Mouse (Mus musculus) embryonic facial prominence, embryonic 15.5 days (tissue): ENCODE results near the gene Dgkb. TPM values are rescaled to one million over a fixed set of nuclear protein-coding genes. Genes with fewer than 3 reads are reported as not detected.

Experiments used
- ATAC-seq: fragments of 200-750 bp; cut with Nextera tagmentation; 2 replicates; pipeline ENCODE4 v1.8.0; 2017; ENCODE audit warnings: low read depth, moderate TSS enrichment; ENCODE audit not compliant: insufficient number of reproducible peaks, low FRiP score, low TSS enrichment
- H3K27ac ChIP-seq: fragments of 300-500 bp; sonication (generic); replicated peaks from 2 replicates; pipeline ENCODE4 v1.5.1; 2015; ENCODE audit warnings: mild to moderate bottlenecking, inconsistent platforms
- H3K27me3 ChIP-seq: fragments of 300-500 bp; sonication (generic); 2 replicates; pipeline ENCODE4 v1.6.1; 2015; ENCODE audit warnings: inconsistent platforms
- H3K36me3 ChIP-seq: fragments of 300-500 bp; sonication (generic); 2 replicates; pipeline ENCODE4 v1.6.1; 2015; ENCODE audit warnings: mild to moderate bottlenecking, inconsistent platforms
- H3K4me1 ChIP-seq: fragments of 300-500 bp; sonication (generic); 2 replicates; pipeline ENCODE4 v1.6.1; 2015; ENCODE audit warnings: inconsistent platforms
- H3K4me2 ChIP-seq: fragments of 300-500 bp; sonication (generic); replicated peaks from 2 replicates; pipeline ENCODE4 v1.6.1; 2015; ENCODE audit warnings: mild to moderate bottlenecking, inconsistent platforms
- H3K4me3 ChIP-seq: fragments of 300-500 bp; sonication (generic); replicated peaks from 2 replicates; pipeline ENCODE4 v1.5.1; 2015; ENCODE audit warnings: mild to moderate bottlenecking, inconsistent platforms
- H3K9ac ChIP-seq: fragments of 300-500 bp; sonication (generic); 2 replicates; pipeline ENCODE4 v1.6.1; 2015; ENCODE audit warnings: inconsistent platforms
- H3K9me3 ChIP-seq: fragments of 300-500 bp; sonication (generic); replicated peaks from 2 replicates; pipeline ENCODE4 v1.6.1; 2016; ENCODE audit warnings: inconsistent platforms
- WGBS: fragments of 180-500 bp; shearing (Covaris S2); methylation state at CpG from one replicate; pipeline ENCODE4 v1.1.7; 2015; 5-methylcytosine and 5-hydroxymethylcytosine counted together
- polyA plus RNA-seq: library from polyadenylated mRNA; unstranded; fragments of >200 nt; fragmentation: Nextera tagmentation; extraction: Ambion mirVana; gene quantifications from 2 replicates; pipeline ENCODE4 v1.2.1, GENCODE M21; 2015

Dgkb gene
- polyA plus RNA-seq, 1 experiment from 2014 or later = 1.3 TPM

DNA sequence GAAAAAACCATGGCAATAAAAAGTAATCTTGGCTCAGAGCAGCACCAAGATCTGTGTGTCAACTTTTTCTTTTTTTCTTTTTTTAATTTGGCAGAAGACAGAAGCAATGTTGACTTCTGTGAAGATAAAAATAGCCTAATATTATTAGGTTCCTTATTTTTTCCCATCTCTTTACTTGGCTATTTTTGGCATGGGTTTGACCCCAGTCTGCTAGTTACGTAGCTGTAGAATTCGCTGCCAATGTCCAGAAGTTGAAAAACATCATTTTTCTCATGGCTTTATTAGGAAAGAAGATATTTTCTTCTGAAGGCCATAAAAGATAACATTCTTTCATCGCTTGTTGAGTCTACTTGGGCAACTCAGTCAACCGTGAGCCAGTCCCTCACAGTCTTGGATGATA lies 200.1 kb downstream of the Dgkb start:
- ATAC-seq = no peak
- H3K9me3 ChIP-seq = no peaks in the 10 kb centered on the region
- H3K27me3 ChIP-seq = no peaks in the 10 kb centered on the region
- H3K4me3 ChIP-seq = no peak overlapping the region
- WGBS = 87% methylated on average over 4 of the region's 4 CpGs
- no peaks in the 10 kb centered on the region for H3K36me3 ChIP-seq
- no peak overlapping the region for H3K27ac ChIP-seq
- no peak overlapping the region for H3K9ac ChIP-seq
- no peaks in the 10 kb centered on the region for H3K4me1 ChIP-seq
- H3K4me2 ChIP-seq = no peak overlapping the region

DNA sequence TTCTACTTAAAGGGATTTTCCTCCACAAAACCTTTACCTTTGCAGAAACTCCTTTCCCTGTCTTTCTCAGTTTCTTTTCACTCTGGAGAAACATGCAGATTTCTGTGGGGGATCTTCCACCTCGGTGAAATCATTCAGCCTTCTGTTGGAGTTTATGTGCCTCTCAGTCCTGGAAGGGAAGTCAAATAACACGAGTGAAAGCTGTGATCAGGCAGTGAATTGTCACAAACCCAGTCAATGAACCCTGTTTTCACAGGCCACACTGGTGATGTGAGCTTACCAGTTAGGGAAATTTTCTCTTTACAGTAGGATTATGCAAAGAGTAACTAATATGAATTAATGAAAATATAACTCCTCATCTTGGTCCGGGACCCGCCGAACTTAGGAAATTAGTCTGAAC lies 229.7 kb downstream of the Dgkb start:
- no peak overlapping the region for H3K9ac ChIP-seq
- H3K27ac ChIP-seq = no peak overlapping the region
- no peak overlapping the region for H3K4me3 ChIP-seq
- ATAC-seq = no peak
- no peaks in the 10 kb centered on the region for H3K4me1 ChIP-seq
- H3K36me3 ChIP-seq = no peaks in the 10 kb centered on the region
- WGBS = 86% methylated on average over 5 of the region's 5 CpGs
- no peaks in the 10 kb centered on the region for H3K27me3 ChIP-seq
- no peak overlapping the region for H3K4me2 ChIP-seq
- no peaks in the 10 kb centered on the region for H3K9me3 ChIP-seq

GRCm38 (mm10) chr12:38088224-38088623 lies 270.7 kb downstream of the Dgkb start:
- H3K4me2 ChIP-seq = no peak overlapping the region
- no peak for ATAC-seq
- no peak overlapping the region for H3K4me3 ChIP-seq
- WGBS = 90% methylated on average over 3 of the region's 3 CpGs
- H3K9ac ChIP-seq = no peak overlapping the region
- no peaks in the 10 kb centered on the region for H3K9me3 ChIP-seq
- H3K36me3 ChIP-seq = no peaks in the 10 kb centered on the region
- no peaks in the 10 kb centered on the region for H3K27me3 ChIP-seq
- H3K27ac ChIP-seq = no peak overlapping the region
- H3K4me1 ChIP-seq = no peaks in the 10 kb centered on the region

- Histone ChIP-seq H3K27ac (no peak overlapping the region), H3K36me3 (no peaks in the 10 kb centered on the region), H3K9me3 (no peaks in the 10 kb centered on the region), H3K9ac (no peak overlapping the region), H3K27me3 (no peaks in the 10 kb centered on the region), H3K4me2 (no peak overlapping the region), H3K4me3 (no peak overlapping the region), H3K4me1 (no peaks in the 10 kb centered on the region)
- 67% methylated on average over 3 of the region's 3 CpGs for WGBS
- no peak for ATAC-seq
These were observed 294.4 kb downstream of the Dgkb start for GRCm38 (mm10) chr12:38111928-38112327.

DNA sequence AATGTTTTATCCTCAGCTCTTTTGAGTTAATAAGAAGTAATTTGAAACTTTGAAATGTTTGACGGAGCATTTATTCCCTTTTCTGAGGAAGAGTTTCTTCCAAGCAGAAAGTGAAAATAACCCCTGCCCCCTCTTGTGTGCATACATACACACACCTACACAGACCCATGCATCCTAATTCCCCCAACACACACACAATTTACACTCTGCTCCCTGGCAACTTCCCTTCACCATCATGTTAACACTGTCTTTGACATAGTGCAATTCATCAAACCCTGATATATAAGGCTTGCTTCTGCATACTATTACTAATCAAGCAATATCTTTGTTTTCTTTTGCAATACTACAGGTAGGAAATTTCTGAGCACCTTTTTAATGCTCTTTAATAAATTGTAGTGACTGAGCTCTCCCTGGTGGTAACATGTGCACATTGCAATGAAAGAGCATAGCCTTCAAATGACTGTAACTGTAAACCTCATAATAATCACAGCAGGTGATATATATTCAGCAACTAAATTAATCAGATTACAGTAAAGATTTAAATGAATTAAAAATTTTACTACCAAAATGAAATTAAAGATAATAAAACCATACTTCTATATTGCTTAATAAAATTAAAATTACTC lies 297.6 kb downstream of the Dgkb start:
- H3K4me3 ChIP-seq = no peak overlapping the region
- H3K9ac ChIP-seq = no peak overlapping the region
- ATAC-seq = no peak
- 39% methylated on average over 1 of the region's 1 CpGs for WGBS
- H3K27me3 ChIP-seq = no peaks in the 10 kb centered on the region
- H3K27ac ChIP-seq = no peak overlapping the region
- no peaks in the 10 kb centered on the region for H3K4me1 ChIP-seq
- H3K4me2 ChIP-seq = no peak overlapping the region
- no peaks in the 10 kb centered on the region for H3K36me3 ChIP-seq
- H3K9me3 ChIP-seq = no peaks in the 10 kb centered on the region

GRCm38 (mm10) chr12:38123524-38123923 lies 306.0 kb downstream of the Dgkb start:
- no peak overlapping the region for H3K4me2 ChIP-seq
- no peaks in the 10 kb centered on the region for H3K4me1 ChIP-seq
- H3K9me3 ChIP-seq = no peaks in the 10 kb centered on the region
- H3K27ac ChIP-seq = no peak overlapping the region
- no peak overlapping the region for H3K9ac ChIP-seq
- no peaks in the 10 kb centered on the region for H3K36me3 ChIP-seq
- no peak overlapping the region for H3K4me3 ChIP-seq
- no peaks in the 10 kb centered on the region for H3K27me3 ChIP-seq
- ATAC-seq = no peak

DNA sequence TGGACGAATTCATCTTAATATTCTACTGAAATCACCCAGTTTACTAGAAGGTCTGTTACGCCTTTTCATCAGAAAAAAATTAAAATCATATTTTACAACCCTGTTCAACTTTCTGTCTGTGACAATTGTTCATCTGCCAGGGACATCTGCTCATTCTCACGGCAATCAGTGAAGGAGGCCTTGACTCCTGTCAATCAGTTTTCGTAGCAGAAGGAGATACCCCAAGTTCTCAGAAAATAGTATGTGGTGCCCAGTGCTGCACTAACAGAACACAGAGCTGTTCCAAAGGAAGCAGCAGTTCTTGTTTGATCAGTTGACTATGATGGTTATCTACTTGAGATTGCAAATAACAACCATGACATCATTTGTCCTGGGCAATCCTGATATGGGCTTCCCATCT lies 307.8 kb downstream of the Dgkb start:
- no peak overlapping the region for H3K9ac ChIP-seq
- H3K36me3 ChIP-seq = no peaks in the 10 kb centered on the region
- no peak overlapping the region for H3K27ac ChIP-seq
- H3K27me3 ChIP-seq = no peaks in the 10 kb centered on the region
- 71% methylated on average over 4 of the region's 4 CpGs for WGBS
- ATAC-seq = no peak
- H3K4me2 ChIP-seq = no peak overlapping the region
- H3K4me3 ChIP-seq = no peak overlapping the region
- no peaks in the 10 kb centered on the region for H3K4me1 ChIP-seq
- H3K9me3 ChIP-seq = no peaks in the 10 kb centered on the region

DNA sequence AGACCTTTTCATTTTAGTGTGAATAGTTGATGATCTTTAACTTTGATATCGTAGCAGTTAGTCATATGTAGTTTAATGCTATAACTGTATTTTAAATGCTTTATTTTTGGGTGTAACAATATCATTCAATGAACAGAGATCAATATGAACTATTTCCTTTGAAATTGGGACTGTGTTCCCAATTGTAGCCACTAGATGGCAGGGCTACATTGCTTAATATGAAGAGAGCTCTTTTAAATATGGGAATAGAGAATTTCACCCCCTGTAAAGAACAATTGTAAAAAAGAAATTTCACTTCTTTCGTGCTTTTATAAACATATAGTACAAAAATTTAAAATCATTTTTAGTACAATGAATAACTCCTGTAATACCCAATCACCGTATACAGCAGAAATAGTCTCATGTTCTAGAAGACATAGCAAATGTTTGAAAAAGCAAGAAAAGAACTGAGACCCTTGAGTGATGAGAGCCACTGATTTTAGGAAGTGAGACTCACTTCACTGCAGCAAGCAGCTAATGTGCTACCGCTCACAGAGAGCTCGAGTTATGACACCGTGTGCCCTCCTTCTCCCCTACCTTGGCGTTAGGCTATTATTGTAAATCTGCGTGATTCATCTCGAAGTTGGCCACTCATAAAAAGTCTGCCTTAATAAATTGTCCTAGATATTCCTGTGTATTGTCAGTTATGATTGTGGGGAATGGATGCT lies 312.8 kb downstream of the Dgkb start:
- H3K4me1 ChIP-seq = no peaks in the 10 kb centered on the region
- H3K36me3 ChIP-seq = no peaks in the 10 kb centered on the region
- ATAC-seq = no peak
- no peak overlapping the region for H3K27ac ChIP-seq
- WGBS = 64% methylated on average over 9 of the region's 9 CpGs
- H3K4me3 ChIP-seq = no peak overlapping the region
- no peak overlapping the region for H3K9ac ChIP-seq
- H3K9me3 ChIP-seq = no peaks in the 10 kb centered on the region
- H3K27me3 ChIP-seq = no peaks in the 10 kb centered on the region
- H3K4me2 ChIP-seq = no peak overlapping the region

GRCm38 (mm10) chr12:38136379-38136778 lies 318.9 kb downstream of the Dgkb start:
- 35% methylated on average over 5 of the region's 5 CpGs for WGBS
- H3K9ac ChIP-seq = no peak overlapping the region
- H3K9me3 ChIP-seq = no peaks in the 10 kb centered on the region
- no peak overlapping the region for H3K4me2 ChIP-seq
- no peaks in the 10 kb centered on the region for H3K4me1 ChIP-seq
- H3K27ac ChIP-seq = no peak overlapping the region
- no peaks in the 10 kb centered on the region for H3K36me3 ChIP-seq
- ATAC-seq = no peak
- H3K4me3 ChIP-seq = no peak overlapping the region
- H3K27me3 ChIP-seq = no peaks in the 10 kb centered on the region

- Histone ChIP-seq H3K4me1 (no peaks in the 10 kb centered on the region), H3K27ac (no peak overlapping the region), H3K4me2 (no peak overlapping the region), H3K36me3 (no peaks in the 10 kb centered on the region), H3K9ac (no peak overlapping the region), H3K4me3 (no peak overlapping the region), H3K9me3 (no peaks in the 10 kb centered on the region), H3K27me3 (no peaks in the 10 kb centered on the region)
- ATAC-seq = no peak
These were observed 322.5 kb downstream of the Dgkb start for GRCm38 (mm10) chr12:38140039-38140438.

DNA sequence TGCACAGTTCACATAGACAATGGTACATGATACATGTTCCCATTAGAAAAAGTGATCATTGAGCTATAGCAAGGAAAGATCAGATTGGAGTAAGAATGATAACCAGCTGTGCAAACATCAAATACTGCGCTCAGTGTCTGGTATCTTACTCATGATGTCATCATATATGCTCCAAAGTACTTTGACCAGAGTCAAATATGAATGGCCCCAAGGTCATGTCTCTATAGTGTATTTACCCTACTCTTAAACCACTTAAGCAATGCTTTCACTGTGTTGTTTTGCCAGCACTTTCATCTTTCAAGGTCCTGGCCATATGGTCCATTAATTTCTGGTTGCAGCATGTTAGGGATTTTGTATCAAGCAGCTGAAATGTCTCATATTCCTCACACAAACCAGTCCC lies 415.1 kb downstream of the Dgkb start:
- H3K9me3 ChIP-seq = no peaks in the 10 kb centered on the region
- ATAC-seq = no peak
- H3K4me1 ChIP-seq = no peaks in the 10 kb centered on the region
- no peak overlapping the region for H3K4me3 ChIP-seq
- 69% methylated on average over 1 of the region's 1 CpGs for WGBS
- no peak overlapping the region for H3K4me2 ChIP-seq
- H3K36me3 ChIP-seq = no peaks in the 10 kb centered on the region
- H3K27me3 ChIP-seq = no peaks in the 10 kb centered on the region
- no peak overlapping the region for H3K27ac ChIP-seq
- no peak overlapping the region for H3K9ac ChIP-seq

GRCm38 (mm10) chr12:38268856-38269255 lies 451.3 kb downstream of the Dgkb start:
- H3K36me3 ChIP-seq = no peaks in the 10 kb centered on the region
- no peak overlapping the region for H3K4me3 ChIP-seq
- no peaks in the 10 kb centered on the region for H3K4me1 ChIP-seq
- no peak overlapping the region for H3K9ac ChIP-seq
- H3K27me3 ChIP-seq = no peaks in the 10 kb centered on the region
- no peaks in the 10 kb centered on the region for H3K9me3 ChIP-seq
- H3K4me2 ChIP-seq = no peak overlapping the region
- no peak for ATAC-seq
- no peak overlapping the region for H3K27ac ChIP-seq
